Mouse (Mus musculus) CD4-positive, CD25-positive, alpha-beta regulatory T cell (primary cell): ENCODE data around the gene Slc50a1. TPM values are rescaled to one million over a fixed set of nuclear protein-coding genes. Genes with fewer than 3 reads are reported as not detected.

Experiments used
- polyA plus RNA-seq: library from polyadenylated mRNA; unstranded; fragments of 100-300 nt; shearing (Covaris generic); gene quantifications from one replicate; pipeline ENCODE4 v1.2.1, GENCODE M21; 2017

Gene Slc50a1
- 270 TPM for polyA plus RNA-seq

GRCm38 (mm10) chr3:89270051-89270755, at the start of gene Slc50a1:
Gene Slc50a1, minus strand, starts transcription at chr3:89270570.

DNA sequence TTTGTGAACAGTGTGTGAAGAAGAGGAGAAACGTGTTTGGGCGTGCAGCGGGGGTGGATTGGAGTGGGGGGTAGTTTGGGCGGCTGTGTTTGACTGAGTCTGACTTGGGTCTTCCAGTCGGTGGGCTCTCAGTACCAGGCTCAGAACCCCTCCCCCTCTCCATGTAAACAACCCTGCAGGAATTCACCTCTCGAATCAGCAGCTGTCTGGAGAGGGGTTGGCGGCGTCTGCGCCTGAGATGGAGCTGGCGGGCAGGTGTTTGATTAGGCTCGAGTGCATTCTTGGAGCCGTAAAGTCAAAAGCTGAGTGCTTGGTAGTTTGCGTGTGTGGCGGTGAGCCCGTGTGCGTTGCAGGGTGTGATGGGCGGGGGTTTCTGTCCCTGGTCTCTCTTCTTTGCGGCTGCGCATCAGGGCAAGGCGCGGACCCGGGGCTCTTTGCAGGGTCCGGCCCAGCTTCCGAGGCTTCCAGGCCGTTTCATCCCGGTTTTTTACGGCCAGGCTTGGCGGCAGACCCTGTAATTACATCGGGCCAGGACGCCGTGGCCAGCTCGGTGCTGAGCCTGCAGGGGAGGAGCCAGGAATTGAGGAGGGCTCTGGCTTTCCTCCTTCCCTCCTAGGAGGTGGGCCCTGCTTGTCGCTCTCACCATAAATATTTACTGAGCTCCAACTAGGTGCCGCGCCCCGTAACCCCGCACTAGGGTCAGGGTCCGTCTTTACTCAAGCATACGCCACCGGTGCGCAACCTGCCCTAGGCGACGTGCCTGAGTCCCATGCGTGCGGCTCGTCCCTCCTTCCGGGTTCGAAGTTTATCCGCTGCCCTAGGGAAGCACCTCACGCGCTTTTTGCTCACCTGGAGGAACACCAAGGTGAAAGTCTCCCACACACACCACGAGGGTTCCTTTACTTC, 10.5 kb upstream of the Slc50a1 start, which contains the start of gene Efna1:
TSS of gene Efna1 (minus strand) at position 537 of the 906 bp plus-strand sequence.

GRCm38 (mm10) chr3:89259076-89259475, 11.3 kb downstream of the Slc50a1 start, which contains the start of gene Dpm3:
Gene Dpm3, plus strand, starts transcription at chr3:89259358.

GRCm38 (mm10) chr3:89246261-89247100, 23.9 kb downstream of the Slc50a1 start, which contains the start of gene Trim46:
Gene Trim46, minus strand, starts transcription at chr3:89246309.

DNA sequence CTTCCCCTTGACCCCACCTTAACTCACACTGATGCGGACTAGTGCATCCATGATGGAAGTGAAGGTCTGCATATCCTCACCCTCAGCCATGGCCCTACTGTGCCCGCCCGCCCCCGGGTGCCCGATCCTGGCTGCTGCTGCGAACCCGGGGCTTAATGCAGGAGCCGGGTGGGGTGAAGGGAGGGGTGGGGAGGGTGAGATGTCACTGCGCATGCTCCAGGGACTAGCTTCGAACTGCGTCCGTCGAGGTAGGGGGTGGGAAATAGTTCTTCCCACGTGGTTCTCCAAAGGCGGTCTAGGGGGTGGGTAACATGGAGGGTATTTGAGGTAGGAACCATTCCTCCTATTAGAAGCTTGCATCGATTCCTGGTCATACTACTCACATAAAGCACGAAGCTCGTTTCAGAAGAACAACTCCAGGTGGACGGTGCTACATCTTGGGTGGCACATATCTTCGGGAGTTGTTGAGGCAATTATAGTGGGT, 24.6 kb downstream of the Slc50a1 start, which contains the start of gene Krtcap2:
TSS of gene Krtcap2 (plus strand) at position 279 of the 484 bp plus-strand sequence.

GRCm38 (mm10) chr3:89228836-89229235, 41.5 kb downstream of the Slc50a1 start, which contains the start of gene Muc1:
Gene Muc1, plus strand, starts transcription at chr3:89229057.

GRCm38 (mm10) chr3:89226900-89227299, 43.5 kb downstream of the Slc50a1 start, which contains the start of gene Mtx1:
Gene Mtx1, minus strand, starts transcription at chr3:89227088.

Other genes starting within 250 kb of the Slc50a1 start
- gene Rusc1, start 177.3 kb downstream of the Slc50a1 start, polyA plus RNA-seq, result 40.5 TPM
- not detected for gene Gm43738, start 169.5 kb downstream of the Slc50a1 start, polyA plus RNA-seq
- gene Fdps, start 168.6 kb downstream of the Slc50a1 start, polyA plus RNA-seq, result 75.6 TPM
- not detected for gene Pklr, start 134.4 kb downstream of the Slc50a1 start, polyA plus RNA-seq
- gene Hcn3, start 110.4 kb downstream of the Slc50a1 start, polyA plus RNA-seq, result 2.4 TPM
- 111 TPM for gene Clk2, start 105.8 kb downstream of the Slc50a1 start, polyA plus RNA-seq
- gene Scamp3, start 93.1 kb downstream of the Slc50a1 start, polyA plus RNA-seq, result 268 TPM
- gene Fam189b, start 87.4 kb downstream of the Slc50a1 start, polyA plus RNA-seq, result 236 TPM
- 119 TPM for gene Gba, start 67.6 kb downstream of the Slc50a1 start, polyA plus RNA-seq
- 2.0 TPM for gene Thbs3, start 55.4 kb downstream of the Slc50a1 start, polyA plus RNA-seq
- gene Mtx1, start 43.5 kb downstream of the Slc50a1 start, polyA plus RNA-seq, result 132 TPM
- 1.1 TPM for gene Muc1, start 41.5 kb downstream of the Slc50a1 start, polyA plus RNA-seq
- 217 TPM for gene Krtcap2, start 24.6 kb downstream of the Slc50a1 start, polyA plus RNA-seq
- 3.1 TPM for gene Trim46, start 24.3 kb downstream of the Slc50a1 start, polyA plus RNA-seq
- 98.5 TPM for gene Dpm3, start 11.2 kb downstream of the Slc50a1 start, polyA plus RNA-seq
- gene Efna1, start 10.6 kb upstream of the Slc50a1 start, polyA plus RNA-seq, result not detected
- gene Efna3, start 52.4 kb upstream of the Slc50a1 start, polyA plus RNA-seq, result not detected
- 0.55 TPM for gene Efna4, start 67.5 kb upstream of the Slc50a1 start, polyA plus RNA-seq
- gene Adam15, start 79.4 kb upstream of the Slc50a1 start, polyA plus RNA-seq, result 18.3 TPM
- gene Dcst2, start 91.4 kb upstream of the Slc50a1 start, polyA plus RNA-seq, result 0.36 TPM
- gene Dcst1, start 94.7 kb upstream of the Slc50a1 start, polyA plus RNA-seq, result 0.45 TPM
- gene Zbtb7b, start 124.2 kb upstream of the Slc50a1 start, polyA plus RNA-seq, result 53.9 TPM
- not detected for gene Lenep, start 132.2 kb upstream of the Slc50a1 start, polyA plus RNA-seq
- 54.2 TPM for gene Flad1, start 141.3 kb upstream of the Slc50a1 start, polyA plus RNA-seq
- gene Cks1b, start 147.8 kb upstream of the Slc50a1 start, polyA plus RNA-seq, result 20.0 TPM
- 76.8 TPM for gene Shc1, start 147.9 kb upstream of the Slc50a1 start, polyA plus RNA-seq
- 69.6 TPM for gene Pygo2, start 159.6 kb upstream of the Slc50a1 start, polyA plus RNA-seq
- gene Pbxip1, start 166.1 kb upstream of the Slc50a1 start, polyA plus RNA-seq, result 110 TPM
- gene Pmvk, start 184.0 kb upstream of the Slc50a1 start, polyA plus RNA-seq, result 16.8 TPM
- gene Kcnn3, start 249.6 kb upstream of the Slc50a1 start, polyA plus RNA-seq, result not detected